Mouse (Mus musculus) yolk sac, embryonic 10.5 days (tissue): ENCODE data around the gene Nhs.
A peak's percentile ranks its signal among the peaks of the same experiment; 100 is the strongest.

ENCODE experiments used
- DNase-seq: peaks from one replicate; pipeline ENCODE4 v3.0.0-alpha.2; 2017; ENCODE audit warnings: low spot score

The Nhs gene

DNA sequence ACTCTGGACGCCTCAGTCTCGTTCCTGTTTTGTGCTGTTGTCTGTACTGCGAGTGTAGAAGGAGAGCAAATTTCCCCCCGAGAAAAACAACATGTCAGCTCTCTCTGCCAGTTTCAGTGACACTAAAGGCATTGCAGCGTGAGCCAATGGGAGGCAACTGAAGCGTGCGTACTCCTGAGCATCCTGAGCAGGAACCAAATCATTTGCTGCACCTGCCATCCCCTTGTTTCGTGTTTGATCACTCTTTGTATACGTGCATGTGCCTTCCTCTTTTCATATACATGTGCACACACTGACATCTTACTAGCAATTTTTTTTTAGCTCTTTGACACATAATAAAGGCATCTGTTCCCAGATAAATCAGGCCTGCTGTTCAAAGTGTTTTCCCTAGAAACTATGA is 142.1 kb downstream of the Nhs start:
- DNase-seq: no peak

DNA sequence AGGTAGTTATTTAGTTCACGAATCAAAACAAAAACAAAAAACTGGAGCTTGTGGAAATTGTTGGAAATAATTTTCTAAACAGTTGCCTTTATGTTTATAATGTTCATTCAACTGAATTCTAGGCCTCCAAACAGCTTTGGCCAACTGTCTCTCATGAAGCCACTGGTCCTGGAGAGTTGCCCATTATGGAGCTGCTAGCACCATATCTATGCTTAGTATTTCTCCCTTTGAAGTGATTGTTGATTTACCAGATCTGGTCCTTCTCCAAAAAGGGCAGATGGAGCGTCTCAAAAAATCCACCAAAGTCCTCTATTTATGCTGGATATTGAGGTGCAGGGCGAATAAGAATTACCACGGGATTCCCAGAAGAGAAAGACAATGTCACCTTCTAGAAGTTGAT is 147.0 kb downstream of the Nhs start:
- DNase-seq: no peak

DNA sequence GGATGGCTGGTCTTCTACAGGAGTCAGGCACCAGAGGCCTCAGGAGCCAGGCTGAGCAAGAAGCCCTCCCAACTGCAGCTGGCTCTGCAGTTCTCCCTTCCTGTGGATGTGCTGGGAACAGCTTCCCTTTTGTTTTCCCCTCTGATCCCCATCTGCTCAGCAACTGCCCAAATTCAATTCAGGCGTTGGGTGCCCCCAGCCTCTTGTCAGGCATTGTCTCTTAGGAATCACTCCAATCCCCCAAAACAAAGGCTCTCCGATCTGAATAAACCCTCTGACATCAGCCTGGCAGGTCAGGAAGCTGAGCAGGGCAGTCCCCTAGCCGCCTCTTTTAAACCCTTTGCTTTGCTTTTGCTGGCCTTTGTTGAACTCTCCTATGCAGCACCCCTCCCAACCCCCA is 149.7 kb downstream of the Nhs start:
- no peak for DNase-seq

DNA sequence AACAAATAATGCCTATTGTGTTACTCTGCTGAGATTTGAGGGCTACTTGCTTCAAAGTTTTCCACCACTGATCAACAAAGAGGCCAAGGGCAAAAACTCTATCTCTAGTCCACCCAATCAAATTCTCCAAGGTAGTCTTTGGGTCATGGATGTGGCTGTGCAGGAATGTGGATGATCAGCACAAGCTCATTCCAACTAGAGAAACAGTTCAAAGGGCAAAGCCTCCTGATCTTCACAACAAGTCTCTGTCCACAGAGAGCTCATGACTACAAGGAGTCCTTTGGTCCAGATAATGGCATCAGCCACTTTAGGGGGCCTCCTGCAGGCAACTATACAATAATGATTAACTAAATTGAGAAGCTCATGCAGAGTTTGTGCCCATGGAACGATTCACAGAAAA is 155.7 kb downstream of the Nhs start:
- DNase-seq: peak; percentile 62

DNA sequence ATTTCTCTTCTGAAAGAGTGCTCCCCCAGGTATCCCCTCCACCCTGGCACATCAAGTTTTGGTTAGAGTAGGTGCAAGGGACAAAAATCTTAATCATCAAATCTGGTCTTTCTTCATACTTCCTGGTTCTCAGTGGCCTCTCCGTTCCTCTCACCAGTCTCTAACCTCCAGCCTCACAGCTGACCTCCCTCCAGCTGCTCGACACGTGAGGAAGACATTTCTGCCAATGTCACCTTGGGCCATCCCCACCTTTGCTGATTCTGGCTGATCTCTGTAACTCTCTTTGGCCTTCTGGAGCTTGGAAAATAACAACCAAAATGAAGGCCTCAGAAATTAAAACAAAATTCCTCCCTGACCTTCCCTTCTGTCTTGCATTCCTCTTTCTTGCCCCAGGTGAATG is 160.7 kb downstream of the Nhs start:
- DNase-seq: no peak

DNA sequence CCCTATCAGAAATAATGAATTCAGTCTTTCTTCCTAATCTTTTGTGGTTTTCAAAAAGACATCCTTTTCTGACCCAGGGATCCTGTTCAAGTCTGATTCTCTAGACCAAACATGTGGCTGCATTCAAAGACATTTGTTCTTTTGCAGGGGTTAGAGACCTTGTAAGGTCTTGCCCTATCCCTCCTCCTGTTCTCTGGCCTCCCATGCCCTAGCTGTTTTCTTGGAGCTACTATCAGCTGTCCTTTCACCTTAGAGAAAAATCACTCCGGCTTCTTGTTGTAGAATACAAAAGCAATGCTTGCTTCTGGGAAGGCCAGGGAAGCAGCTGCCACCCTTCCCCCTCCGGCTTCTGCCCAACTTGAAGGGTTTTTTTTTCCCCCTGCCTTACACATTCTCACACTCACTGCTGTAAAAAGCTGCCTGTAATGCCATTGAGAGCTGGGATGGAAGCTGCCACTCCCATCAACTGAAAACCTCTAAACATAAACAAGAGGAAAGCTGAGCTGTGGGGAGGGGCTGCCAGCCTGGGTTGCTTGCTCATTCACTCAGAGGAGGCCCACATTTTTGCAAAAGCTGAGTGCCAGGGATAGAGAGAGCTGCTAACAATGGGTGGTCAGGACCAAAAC is 162.2 kb downstream of the Nhs start:
- DNase-seq: no peak

DNA sequence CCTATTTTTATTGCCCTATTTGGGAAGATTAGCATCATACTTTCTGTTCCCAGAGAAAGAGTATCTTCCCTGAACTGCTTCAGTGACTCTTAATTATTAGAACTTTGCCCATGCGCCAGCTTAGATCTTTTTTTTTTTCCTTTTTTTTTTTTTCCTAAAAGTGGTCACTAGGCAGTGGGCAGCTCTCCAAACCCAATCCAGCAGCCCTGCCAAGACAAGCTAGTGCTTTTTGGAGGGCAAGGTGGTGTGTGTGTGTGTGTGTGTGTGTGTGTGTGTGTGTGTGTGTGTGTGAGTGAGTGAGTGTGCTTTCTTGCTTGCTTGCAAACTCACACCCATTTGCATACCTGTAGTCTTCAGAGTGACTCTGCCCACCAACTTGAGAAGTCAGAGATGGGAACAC is 169.4 kb downstream of the Nhs start:
- no peak for DNase-seq

DNA sequence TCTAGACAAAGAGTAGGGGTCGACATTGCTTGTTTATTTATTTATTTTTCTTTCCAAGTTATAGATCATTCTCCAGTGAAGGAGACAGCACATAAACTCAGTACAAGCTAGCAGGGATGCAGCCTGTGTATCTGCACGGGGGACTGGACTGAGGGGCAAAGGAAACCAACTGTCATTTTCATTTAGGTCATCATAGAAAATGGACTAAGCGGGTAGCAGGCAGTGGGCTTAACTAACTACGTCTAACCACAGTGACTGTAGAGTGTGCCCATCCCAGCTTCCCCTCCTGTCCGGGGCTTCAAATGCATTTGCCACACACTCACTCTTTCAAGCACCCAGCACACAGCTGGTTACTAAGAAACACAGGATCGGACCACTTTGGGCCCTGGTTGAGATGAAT is 174.6 kb downstream of the Nhs start:
- no peak for DNase-seq

DNA sequence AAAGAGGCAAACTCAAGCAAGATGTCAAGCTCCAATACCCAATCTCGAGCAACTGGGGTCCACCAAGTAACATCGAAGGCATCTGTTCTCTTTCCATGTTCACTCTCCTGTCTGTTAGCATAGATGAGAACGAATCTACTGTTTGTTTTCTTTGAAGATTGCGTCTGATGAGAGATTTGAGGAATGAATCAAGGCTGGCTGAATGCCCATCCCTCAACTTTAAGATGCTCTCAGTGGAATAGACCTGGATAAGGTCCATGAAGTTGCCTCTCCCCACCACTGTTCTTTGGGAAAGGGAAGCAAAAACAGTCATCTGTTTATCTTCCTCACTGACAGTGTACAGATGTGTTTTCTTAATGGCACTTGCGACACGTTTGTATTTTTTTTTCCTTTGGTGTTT is 178.1 kb downstream of the Nhs start:
- DNase-seq: no peak

DNA sequence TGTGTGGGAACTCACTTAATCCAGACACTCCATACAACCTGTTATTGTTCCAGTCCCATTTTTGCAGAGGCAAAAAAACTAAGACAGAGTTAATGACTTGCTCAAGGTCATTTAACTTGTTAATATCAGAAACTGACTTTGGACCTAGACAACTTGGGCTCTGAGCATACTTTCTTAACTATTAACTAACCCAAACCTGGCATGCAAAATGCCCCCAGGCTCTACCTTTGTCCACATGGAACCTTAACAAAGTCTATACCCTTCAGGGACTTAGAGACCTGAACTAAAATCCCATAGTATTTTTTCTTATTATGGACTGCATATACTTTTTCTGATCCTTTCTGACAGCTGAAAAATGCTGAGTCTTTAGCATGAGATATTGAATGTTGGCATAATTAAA is 179.6 kb downstream of the Nhs start:
- no peak for DNase-seq

DNA sequence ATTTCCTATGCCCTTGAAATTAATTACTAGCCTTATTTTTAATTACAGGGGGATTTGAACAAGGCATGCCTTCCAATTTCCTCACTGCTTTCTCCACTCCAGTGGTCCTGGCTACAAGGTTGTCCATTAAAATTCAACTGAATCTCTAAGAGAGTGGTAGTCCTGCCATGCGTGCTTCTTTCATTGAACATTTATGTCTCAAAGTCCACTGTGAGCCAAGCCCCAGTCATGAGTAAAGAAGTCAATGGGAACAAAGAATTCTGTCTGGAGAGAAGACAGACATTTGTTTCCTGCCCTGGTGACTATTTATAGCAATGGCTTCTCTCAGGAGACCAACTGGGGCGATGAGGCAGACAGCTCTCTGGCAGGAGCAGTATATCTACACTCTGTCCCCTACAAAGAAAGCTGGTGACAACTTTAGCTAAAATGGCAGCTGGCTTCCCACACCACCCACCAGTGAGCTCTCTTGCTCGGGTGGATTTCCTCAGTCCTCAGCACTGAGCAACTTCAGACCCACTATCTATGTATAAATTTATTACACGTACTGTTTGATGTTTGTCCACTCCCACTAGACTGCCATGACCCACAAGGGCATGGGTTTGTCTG is 182.2 kb downstream of the Nhs start:
- no peak for DNase-seq

DNA sequence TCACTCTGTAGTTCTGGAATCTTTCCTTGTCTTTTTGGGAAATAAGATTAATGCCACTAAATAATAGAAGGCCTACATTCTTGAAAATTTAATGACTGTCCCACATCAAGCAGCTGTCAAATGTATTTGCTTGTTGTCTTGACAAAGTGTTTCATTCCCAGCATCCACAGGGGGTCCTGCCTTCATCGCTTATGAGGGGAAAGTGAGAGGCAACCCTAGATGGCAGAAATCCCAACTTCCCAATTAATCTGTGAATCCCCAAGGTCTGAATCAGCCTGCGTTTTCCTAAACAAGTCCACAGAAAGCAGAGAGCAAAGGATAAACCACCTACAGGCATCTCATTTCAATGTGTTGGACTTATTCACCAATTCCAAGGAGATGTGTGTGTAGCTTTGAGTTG is 183.2 kb downstream of the Nhs start:
- no peak for DNase-seq

DNA sequence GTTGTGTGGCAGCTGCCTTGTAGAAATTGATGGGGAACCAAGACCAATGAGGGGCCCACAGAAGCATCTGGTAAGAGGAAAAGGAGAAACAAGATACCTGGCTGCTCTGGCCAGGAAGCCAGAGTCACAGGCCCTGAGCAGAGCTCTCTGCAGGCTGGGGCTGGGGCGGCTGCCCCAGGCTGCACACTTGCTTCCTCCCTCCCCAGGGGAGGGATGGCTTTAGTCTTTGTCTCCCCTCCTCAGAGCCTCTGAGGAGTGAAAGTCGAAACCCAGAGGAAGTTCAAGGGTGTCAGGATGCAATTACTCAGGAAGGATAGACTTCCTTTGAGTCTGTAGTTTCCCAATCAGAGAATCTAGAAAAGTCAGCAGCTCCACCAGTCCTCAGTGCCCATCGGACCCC is 186.0 kb downstream of the Nhs start:
- DNase-seq: no peak

DNA sequence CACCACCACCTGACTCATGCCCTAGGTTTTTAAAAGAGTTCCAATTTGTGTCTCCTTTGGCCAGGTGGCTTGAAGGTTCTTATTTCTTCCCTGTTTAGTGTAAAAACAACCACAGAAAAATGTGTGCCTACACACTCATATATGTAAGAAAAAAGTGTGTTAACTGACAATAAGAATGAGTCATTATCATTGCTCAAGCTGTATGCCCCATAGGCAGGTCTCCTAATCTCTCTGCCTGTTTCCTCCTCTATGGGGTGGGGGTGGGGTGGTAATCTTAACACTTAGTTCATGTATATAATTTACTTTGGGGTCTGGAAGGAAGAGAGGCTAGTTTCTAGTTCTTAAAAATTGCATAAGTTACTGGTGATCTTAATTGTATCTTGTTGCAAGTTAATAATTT is 186.8 kb downstream of the Nhs start:
- DNase-seq: no peak

DNA sequence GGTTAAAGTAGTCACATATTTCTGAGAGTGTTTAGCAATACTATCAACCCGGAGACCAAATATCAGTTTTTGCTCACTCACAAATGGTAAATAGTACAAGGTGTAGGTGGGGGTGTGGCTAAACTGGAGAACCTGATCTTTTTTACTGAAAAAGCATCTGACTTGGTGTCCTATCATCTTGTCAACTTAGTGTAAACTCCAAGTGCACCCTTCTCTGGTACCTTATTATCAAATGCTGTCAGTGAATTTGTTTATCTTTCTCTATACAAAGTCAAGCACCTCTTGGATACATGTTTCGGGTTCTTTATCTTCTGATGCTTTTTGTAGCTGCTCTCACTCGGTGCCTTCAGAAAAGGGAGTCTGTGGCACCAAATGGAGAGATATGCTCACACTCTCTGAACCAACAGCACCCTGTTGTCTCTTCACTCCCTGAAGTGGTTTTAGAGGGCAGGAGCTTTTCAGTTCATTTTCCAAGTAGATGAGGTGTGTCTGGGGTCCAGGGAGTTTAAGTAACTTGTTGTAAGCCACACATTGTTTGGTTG is 187.5 kb downstream of the Nhs start:
- no peak for DNase-seq

DNA sequence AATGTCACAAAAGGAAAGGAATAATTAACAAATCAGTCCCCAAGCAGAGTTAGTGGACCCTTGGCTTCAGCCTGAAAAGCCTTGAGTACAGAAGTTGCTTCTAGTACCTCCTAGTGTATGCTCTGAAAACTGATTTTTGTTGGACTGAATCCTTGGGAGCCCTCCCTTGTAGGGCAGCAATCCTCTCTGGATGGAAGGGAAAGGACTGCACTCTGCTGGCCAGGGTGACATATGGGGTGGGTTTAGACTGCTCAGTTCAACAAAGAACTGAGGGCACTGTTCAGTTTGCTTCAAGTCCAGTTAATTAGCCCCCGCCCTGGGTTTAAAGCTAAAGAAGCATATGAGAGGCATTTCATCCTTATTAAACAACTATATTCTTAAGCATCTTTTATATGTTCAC is 188.4 kb downstream of the Nhs start:
- no peak for DNase-seq

DNA sequence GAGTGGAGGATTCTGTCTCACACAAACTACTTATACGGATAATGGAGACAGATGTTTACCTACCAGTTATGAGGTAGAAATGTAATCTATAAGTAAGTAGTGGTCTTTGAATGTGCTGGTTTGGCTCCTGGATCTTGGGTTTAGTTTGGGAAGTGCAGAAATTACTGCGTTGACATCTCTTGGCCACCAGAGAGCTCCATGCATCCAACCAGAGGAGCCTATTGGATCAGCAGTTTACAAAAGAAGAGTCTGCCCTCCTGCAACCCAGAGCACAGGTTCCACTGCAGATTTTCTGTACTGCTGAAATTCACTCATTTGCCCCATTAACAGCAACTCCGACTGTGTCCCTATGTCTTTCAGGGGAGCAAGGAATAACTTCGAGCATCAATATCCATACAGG is 191.8 kb downstream of the Nhs start:
- peak; percentile 8 for DNase-seq

DNA sequence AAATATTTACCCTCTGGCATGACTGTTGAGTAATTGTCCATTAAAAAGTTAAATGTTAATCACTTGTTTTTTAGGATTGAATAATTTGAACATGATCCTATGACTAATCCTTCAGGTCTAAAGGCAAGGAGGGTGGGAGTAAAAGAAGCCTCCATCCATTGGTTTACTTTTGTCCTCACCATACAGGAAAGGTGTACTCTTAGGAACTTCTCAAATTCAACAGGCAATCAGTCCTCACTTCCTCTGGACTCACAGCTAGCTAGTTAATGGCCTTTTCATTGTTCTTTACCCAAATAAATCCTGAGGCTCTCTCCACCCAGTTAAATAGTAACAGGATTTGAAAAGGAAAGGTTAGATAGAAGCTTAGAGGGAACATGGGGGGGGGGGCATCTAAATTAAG is 196.2 kb downstream of the Nhs start:
- DNase-seq: no peak

DNA sequence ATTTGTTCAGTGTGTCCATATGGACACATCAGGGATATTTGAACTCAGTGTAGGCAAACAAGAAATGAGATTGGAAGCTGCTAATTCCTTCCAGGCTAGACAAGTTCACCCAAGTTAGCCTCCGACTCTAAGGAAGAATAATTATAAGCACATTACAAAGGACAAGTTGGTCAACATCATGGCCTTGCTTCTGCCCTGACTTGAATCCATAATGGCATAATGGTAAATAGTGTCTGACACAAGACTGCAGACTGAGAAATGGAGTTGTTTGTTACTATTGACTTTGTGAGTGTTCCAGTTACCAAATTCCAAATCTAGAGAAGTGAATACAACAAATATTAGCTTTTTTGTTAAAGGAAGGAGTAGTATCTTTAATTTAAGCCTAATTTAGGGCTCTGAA is 196.7 kb downstream of the Nhs start:
- DNase-seq: no peak

DNA sequence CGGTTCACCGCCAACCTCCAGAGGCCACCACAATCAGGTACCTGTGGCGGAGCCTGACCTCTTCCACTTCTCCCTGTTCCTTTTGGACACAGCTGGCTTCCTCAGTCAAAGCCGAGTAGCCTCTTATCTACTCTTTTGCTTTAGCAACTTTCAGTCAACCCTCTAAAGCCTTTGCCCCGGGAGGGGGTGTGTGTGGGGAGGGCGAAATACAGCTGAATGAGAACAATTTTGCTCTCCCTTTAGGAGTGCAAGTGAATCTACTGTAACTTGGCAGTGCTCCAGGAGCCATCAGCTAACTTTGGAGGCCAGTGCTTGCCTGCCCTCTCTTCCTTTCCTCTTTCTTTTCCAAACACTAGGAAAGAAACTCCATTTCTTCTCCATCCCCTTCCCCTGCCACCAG is 197.8 kb downstream of the Nhs start:
- no peak for DNase-seq

DNA sequence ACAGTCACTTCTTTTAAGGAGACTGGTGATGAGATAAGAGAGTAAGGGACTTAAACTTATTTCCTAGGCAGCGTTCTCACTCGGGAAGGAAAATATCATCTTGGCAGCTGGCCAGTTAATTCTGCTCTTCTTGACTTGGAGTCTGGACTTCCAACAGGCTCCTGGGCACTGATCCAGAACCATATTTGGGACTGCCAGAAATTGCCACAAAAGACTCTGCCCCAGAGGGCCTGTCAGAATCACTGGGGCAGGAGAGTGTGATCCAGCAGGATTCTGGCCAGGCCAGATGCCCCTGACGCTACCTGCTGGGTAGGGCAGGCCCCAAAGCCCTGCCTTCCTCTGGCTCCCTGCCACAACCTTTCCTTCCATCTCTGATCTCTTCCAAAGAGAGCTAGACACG is 198.4 kb downstream of the Nhs start:
- DNase-seq: no peak

DNA sequence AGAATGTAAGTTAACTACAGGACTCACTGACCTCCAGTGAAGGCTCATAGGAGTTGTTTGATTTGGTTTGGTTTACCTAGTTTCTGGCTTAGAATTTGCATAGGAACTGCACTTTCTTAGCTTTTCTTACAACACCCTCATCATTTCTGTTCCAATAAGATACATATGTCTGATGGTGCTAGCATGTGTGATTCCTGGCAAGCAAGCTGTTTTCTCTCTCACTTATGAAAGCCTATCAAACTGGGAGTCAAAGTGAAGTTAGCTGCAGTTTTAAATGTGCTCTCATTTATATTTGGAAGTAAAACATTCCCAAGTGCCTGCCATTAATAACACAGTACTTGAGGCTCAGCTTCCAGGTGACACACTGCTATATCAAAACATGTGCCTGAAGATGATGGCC is 207.2 kb downstream of the Nhs start:
- DNase-seq: no peak

DNA sequence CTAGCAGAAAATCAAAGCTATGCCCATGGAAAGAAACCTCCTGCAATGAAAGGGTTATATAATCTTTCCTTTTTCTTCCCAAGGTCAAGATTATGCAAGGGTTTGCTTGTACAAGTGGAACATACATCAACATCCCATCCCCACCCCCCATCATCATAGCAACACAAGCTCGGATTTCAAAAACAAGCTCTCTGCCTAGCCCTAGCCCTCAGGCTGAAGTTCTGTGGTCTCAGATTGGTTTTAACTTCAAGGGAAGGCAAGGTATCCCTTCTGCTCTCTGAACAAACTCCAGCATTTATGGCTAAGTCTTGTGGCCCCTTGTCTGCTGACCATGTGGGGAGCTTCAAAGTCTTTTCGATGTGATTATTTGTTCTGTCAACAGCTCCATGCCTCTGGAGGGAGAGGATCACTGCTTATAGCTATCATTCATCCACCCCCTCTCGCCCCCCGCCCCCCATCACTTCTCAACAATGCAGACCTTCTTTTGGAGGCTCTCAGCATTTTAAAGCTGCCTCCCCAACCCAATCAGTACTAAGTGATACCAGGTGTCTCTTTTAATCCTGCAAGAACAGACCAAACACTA is 216.3 kb downstream of the Nhs start:
- DNase-seq: no peak

DNA sequence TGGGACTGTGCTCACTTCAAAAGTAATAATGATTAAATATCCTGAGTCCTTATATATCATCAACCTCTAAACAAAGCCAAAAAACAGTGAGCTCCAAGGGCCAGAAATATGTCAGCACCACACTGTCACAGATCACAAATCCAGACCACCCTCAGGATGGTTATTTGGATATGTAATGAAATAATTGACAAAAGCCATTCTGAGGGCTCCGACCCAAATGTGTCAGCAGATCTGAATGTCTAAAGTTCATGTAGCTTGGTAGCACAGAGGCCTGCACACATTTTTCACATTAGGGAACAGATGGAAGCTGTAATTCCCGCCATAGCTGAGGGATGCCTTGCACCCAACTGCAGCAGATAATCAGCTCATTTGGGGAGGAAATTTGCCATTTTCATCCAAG is 218.8 kb downstream of the Nhs start:
- DNase-seq: no peak
